ENCODE assay signal across 9 mouse cellular contexts in genomic region chr1:73930411-73931134, GRCm38 (mm10).
DNase-seq lines count a peak whose midpoint lies in the region; ATAC-seq and TF ChIP-seq lines count a peak whose summit lies in the region.
"Had no signal": no experiment of that assay in that cellular context is flagged by ENCODE, and none has a peak within 500 bp of the region (broad histone marks: within the 10 kb centered on the region; RNA-seq: fewer than 3 reads in every experiment).

No protein-coding gene starts in this region.

- TF ChIP-seq CTCF in lung, adult 2 months (IDR thresholded peaks at IDR 0.05; ENCODE audit: insufficient read depth, low read length): no peak

- WGBS in lung, embryonic 15.5 days: 79% methylated on average over 8 of the region's 8 CpGs
- WGBS in lung, adult 2 months: 41% methylated on average over 8 of the region's 8 CpGs
- 55% methylated on average over 8 of the region's 8 CpGs for WGBS in kidney, embryonic 16.5 days

- H3K9ac ChIP-seq in lung, embryonic 15.5 days: no peak overlapping the region
- no peak overlapping the region for H3K9ac ChIP-seq in kidney, embryonic 16.5 days (replicated peaks; ENCODE audit: low read length)

- H3K4me2 ChIP-seq in lung, embryonic 15.5 days: no peak overlapping the region
- peak overlapping the region; percentile 17; the same call in 1 of the 2 replicates for H3K4me2 ChIP-seq in kidney, embryonic 16.5 days (replicated peaks; ENCODE audit: low read depth, low read length)

- no peak overlapping the region for H3K4me3 ChIP-seq in lung, embryonic 15.5 days
- no peak overlapping the region for H3K4me3 ChIP-seq in lung, adult 2 months (replicated peaks; ENCODE audit: extremely low read depth, low read depth, low read length)
- no peak overlapping the region for H3K4me3 ChIP-seq in kidney, embryonic 16.5 days (ENCODE audit: low read length)

- H3K36me3 ChIP-seq in lung, embryonic 15.5 days: peaks cover 41% of the 10 kb centered on the region
- peaks cover 19% of the 10 kb centered on the region for H3K36me3 ChIP-seq in kidney, embryonic 16.5 days (ENCODE audit: insufficient read depth, low read length)

- H3K4me1 ChIP-seq in lung, embryonic 15.5 days: peaks cover 42% of the 10 kb centered on the region
- peaks cover 39% of the 10 kb centered on the region for H3K4me1 ChIP-seq in lung, adult 2 months (ENCODE audit: control insufficient read depth, insufficient read depth, low read length)
- H3K4me1 ChIP-seq in kidney, embryonic 16.5 days (ENCODE audit: insufficient read depth, low read length): peaks cover 54% of the 10 kb centered on the region

- ATAC-seq in lung, embryonic 15.5 days (ENCODE audit: borderline replicate concordance, extremely low read depth, low FRiP score, low TSS enrichment): no peak
- peak; percentile 39 to 49; a peak in 3 of 4 replicates for ATAC-seq in hematopoietic stem cell, adult 5-6 weeks (replicated peaks in 1 of 2; ENCODE audit: insufficient read depth in 1 of 2, low FRiP score in 2 of 2, low TSS enrichment in 1 of 2, low read depth in 1 of 2, poor library complexity in 2 of 2, severe bottlenecking in 2 of 2)
- peak; percentile 74 for ATAC-seq in kidney, embryonic 16.5 days (ENCODE audit: low FRiP score, low TSS enrichment)

- DNase-seq in lung, adult 2 months: no peak
- DNase-seq in MN1 (ENCODE audit: low spot score): no peak
- no peak for DNase-seq in adrenal gland, adult 8-10 months
- DNase-seq in right cerebral cortex, postnatal 10 days (ENCODE audit: low spot score in 2 of 2): no peak
- DNase-seq: thymus, postnatal 4 days had no signal

- no peaks in the 10 kb centered on the region for H3K9me3 ChIP-seq in lung, embryonic 15.5 days
- no peaks in the 10 kb centered on the region for H3K9me3 ChIP-seq in kidney, embryonic 16.5 days (ENCODE audit: low read length)

- no peak for TF ChIP-seq POLR2A in lung, adult 2 months (IDR thresholded peaks at IDR 0.05; ENCODE audit: borderline replicate concordance, extremely low read depth, low read depth, low read length)

- H3K27ac ChIP-seq in lung, embryonic 15.5 days: 0 out of 2 replicates have a peak overlapping the region, but pooled peaks have one; percentile 16
- peak overlapping the region; percentile 83 for H3K27ac ChIP-seq in kidney, embryonic 16.5 days (ENCODE audit: low read length)
- H3K27ac ChIP-seq: macrophage had no signal

- H3K27me3 ChIP-seq in lung, embryonic 15.5 days: no peaks in the 10 kb centered on the region
- no peaks in the 10 kb centered on the region for H3K27me3 ChIP-seq in kidney, embryonic 16.5 days (ENCODE audit: insufficient read depth, low read length)
